In the genomic region with DNA sequence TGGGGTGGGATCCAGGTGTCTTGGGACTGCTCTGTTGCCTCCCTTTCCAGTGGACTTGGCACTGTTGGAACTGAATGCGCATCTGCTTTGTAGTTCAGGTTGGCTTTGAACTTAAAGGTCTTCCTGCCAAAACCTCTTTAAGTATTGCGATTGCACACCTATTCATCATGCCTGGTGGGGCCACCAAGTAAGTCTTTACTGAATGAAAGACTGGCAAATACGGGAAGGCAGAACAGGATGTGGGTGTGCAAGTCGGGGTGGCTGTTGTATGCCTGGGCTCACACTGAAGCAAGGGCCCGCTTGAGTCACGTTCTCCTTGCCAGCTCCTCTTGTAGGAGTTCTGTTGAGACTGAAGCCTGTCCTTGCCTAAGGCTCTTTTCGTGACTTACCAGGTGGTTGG, we compare ENCODE assay signal across 17 mouse cellular contexts. TPM values are rescaled to one million over a fixed set of nuclear protein-coding genes. Genes with fewer than 3 reads are reported as not detected.
DNase-seq lines count a peak whose midpoint lies in the region; ATAC-seq and TF ChIP-seq lines count a peak whose summit lies in the region.
"Had no signal": no experiment of that assay in that cellular context is flagged by ENCODE, and none has a peak within 500 bp of the region (broad histone marks: within the 10 kb centered on the region; RNA-seq: fewer than 3 reads in every experiment).

No protein-coding gene starts in this region.

- H3K79me2 ChIP-seq in heart, adult 2 months (replicated peaks; ENCODE audit: control insufficient read depth, insufficient read depth, low read length), result peaks cover 5% of the 10 kb centered on the region

- 77% methylated on average over 7 of the region's 7 CpGs for WGBS in heart, adult 2 months
- 84% methylated on average over 7 of the region's 7 CpGs for WGBS in heart, embryonic 12.5 days
- 72% methylated on average over 7 of the region's 7 CpGs for WGBS in stomach, postnatal 0 days
- WGBS in forebrain, embryonic 11.5 days, result 92% methylated on average over 7 of the region's 7 CpGs

- no peak for TF ChIP-seq EP300 in heart, adult 2 months (IDR thresholded peaks at IDR 0.05; ENCODE audit: insufficient read depth, low read depth, low read length)
- TF ChIP-seq EP300 in stomach, postnatal 0 days (optimal IDR thresholded peaks at IDR 0.05), result no peak

- intact Hi-C loops in heart, adult 2 months (cut with DNase I), result no loop called here
- intact Hi-C loops in heart, postnatal 14 days (cut with DNase I), result no loop called here

- no peak for DNase-seq in heart, adult 2 months
- DNase-seq in splenic B cell, adult 2 months (ENCODE audit: low read depth, low spot score), result peak; percentile 31
- no peak for DNase-seq in stomach, postnatal 0 days (ENCODE audit: low spot score)
- no peak for DNase-seq in heart, postnatal 14 days
- no peak for DNase-seq in forebrain, embryonic 11.5 days (ENCODE audit: low spot score)
- no peak for DNase-seq in cerebellum, postnatal 25 days
- DNase-seq: adrenal gland, postnatal 10 days; cerebellum, postnatal 36 days; heart, adult 18-20 months; heart, postnatal 36 days; kidney, postnatal 10 days; layer of hippocampus, adult 9-11 months; lung, embryonic 14.5 days had no signal

- no peak for TF ChIP-seq POLR2A in heart, adult 2 months (IDR thresholded peaks at IDR 0.05; ENCODE audit: insufficient read depth, low read depth, low read length)

- no peak overlapping the region for H3K9ac ChIP-seq in heart, adult 2 months (ENCODE audit: low read depth, low read length)
- no peak overlapping the region for H3K9ac ChIP-seq in heart, embryonic 12.5 days
- no peak overlapping the region for H3K9ac ChIP-seq in stomach, postnatal 0 days (ENCODE audit: low read length)
- no peak overlapping the region for H3K9ac ChIP-seq in forebrain, embryonic 11.5 days (ENCODE audit: low read length)
- H3K9ac ChIP-seq: embryonic facial prominence, embryonic 12.5 days; lung, embryonic 14.5 days had no signal

- no peak overlapping the region for H3K4me2 ChIP-seq in heart, embryonic 12.5 days
- H3K4me2 ChIP-seq in stomach, postnatal 0 days (replicated peaks; ENCODE audit: low read depth), result no peak overlapping the region
- H3K4me2 ChIP-seq in forebrain, embryonic 11.5 days (ENCODE audit: low read depth, low read length, severe bottlenecking), result no peak overlapping the region
- H3K4me2 ChIP-seq: embryonic facial prominence, embryonic 12.5 days; lung, embryonic 14.5 days had no signal

- no peak for TF ChIP-seq CTCF in heart, adult 2 months (IDR thresholded peaks at IDR 0.05)
- TF ChIP-seq CTCF in stomach, postnatal 0 days (IDR thresholded peaks at IDR 0.05; ENCODE audit: low read depth), result no peak

- H3K27ac ChIP-seq in heart, adult 2 months, result peak overlapping the region; percentile 86
- no peak overlapping the region for H3K27ac ChIP-seq in heart, embryonic 12.5 days (ENCODE audit: poor library complexity, severe bottlenecking)
- no peak overlapping the region for H3K27ac ChIP-seq in stomach, postnatal 0 days (replicated peaks)
- H3K27ac ChIP-seq in forebrain, embryonic 11.5 days (ENCODE audit: low read depth, low read length), result no peak overlapping the region
- H3K27ac ChIP-seq: embryonic facial prominence, embryonic 12.5 days had no signal

- peaks cover 13% of the 10 kb centered on the region for H3K36me3 ChIP-seq in heart, adult 2 months (ENCODE audit: control insufficient read depth, insufficient read depth, low read length)
- H3K36me3 ChIP-seq in heart, embryonic 12.5 days, result no peaks in the 10 kb centered on the region
- H3K36me3 ChIP-seq in splenic B cell, adult 2 months (ENCODE audit: control insufficient read depth, insufficient read depth, low read length, poor library complexity, severe bottlenecking), result no peaks in the 10 kb centered on the region
- no peaks in the 10 kb centered on the region for H3K36me3 ChIP-seq in stomach, postnatal 0 days (ENCODE audit: control insufficient read depth, insufficient read depth, low read length)
- no peaks in the 10 kb centered on the region for H3K36me3 ChIP-seq in forebrain, embryonic 11.5 days (ENCODE audit: control insufficient read depth, insufficient read depth, low read length)
- H3K36me3 ChIP-seq: embryonic facial prominence, embryonic 12.5 days had no signal

- no peaks in the 10 kb centered on the region for H3K9me3 ChIP-seq in heart, embryonic 12.5 days (replicated peaks)
- H3K9me3 ChIP-seq in stomach, postnatal 0 days (ENCODE audit: control insufficient read depth, low read length), result no peaks in the 10 kb centered on the region
- H3K9me3 ChIP-seq in forebrain, embryonic 11.5 days (ENCODE audit: control insufficient read depth, low read length), result no peaks in the 10 kb centered on the region
- H3K9me3 ChIP-seq: embryonic facial prominence, embryonic 12.5 days had no signal

- no peaks in the 10 kb centered on the region for H3K27me3 ChIP-seq in heart, adult 2 months (ENCODE audit: control insufficient read depth, insufficient read depth, low read length)
- peaks cover 4% of the 10 kb centered on the region; the same call in 1 of the 2 replicates for H3K27me3 ChIP-seq in heart, embryonic 12.5 days (replicated peaks)
- no peaks in the 10 kb centered on the region for H3K27me3 ChIP-seq in splenic B cell, adult 2 months (ENCODE audit: control insufficient read depth, insufficient read depth, low read length, poor library complexity, severe bottlenecking)
- H3K27me3 ChIP-seq in stomach, postnatal 0 days (ENCODE audit: control insufficient read depth, insufficient read depth, low read length), result no peaks in the 10 kb centered on the region
- no peaks in the 10 kb centered on the region for H3K27me3 ChIP-seq in forebrain, embryonic 11.5 days (ENCODE audit: control insufficient read depth, insufficient read depth, low read length)
- H3K27me3 ChIP-seq: embryonic facial prominence, embryonic 12.5 days had no signal

- H3K4me3 ChIP-seq in heart, adult 2 months, result no peak overlapping the region
- H3K4me3 ChIP-seq in heart, embryonic 12.5 days, result no peak overlapping the region
- H3K4me3 ChIP-seq in stomach, postnatal 0 days (ENCODE audit: low read depth, low read length), result no peak overlapping the region
- no peak overlapping the region for H3K4me3 ChIP-seq in forebrain, embryonic 11.5 days (ENCODE audit: low read depth, low read length)
- H3K4me3 ChIP-seq: embryonic facial prominence, embryonic 12.5 days had no signal

- ATAC-seq in heart, embryonic 12.5 days (ENCODE audit: insufficient number of reproducible peaks, low FRiP score), result no peak
- ATAC-seq in hematopoietic stem cell, adult 5-6 weeks (replicated peaks in 1 of 2; ENCODE audit: insufficient read depth in 1 of 2, low FRiP score in 2 of 2, low TSS enrichment in 1 of 2, low read depth in 1 of 2, poor library complexity in 2 of 2, severe bottlenecking in 2 of 2), result peak; percentile 49 to 67; a peak in 3 of 4 replicates
- no peak for ATAC-seq in stomach, postnatal 0 days (ENCODE audit: low FRiP score, low TSS enrichment)
- ATAC-seq in forebrain, embryonic 11.5 days (replicated peaks; ENCODE audit: low FRiP score), result no peak
- ATAC-seq: intestine, embryonic 16.5 days had no signal

- H3K4me1 ChIP-seq in heart, adult 2 months (ENCODE audit: control insufficient read depth, insufficient read depth, low read length), result peaks cover 25% of the 10 kb centered on the region
- H3K4me1 ChIP-seq in heart, embryonic 12.5 days (replicated peaks), result no peaks in the 10 kb centered on the region
- peaks cover 8% of the 10 kb centered on the region for H3K4me1 ChIP-seq in stomach, postnatal 0 days (replicated peaks; ENCODE audit: control insufficient read depth, insufficient read depth)
- no peaks in the 10 kb centered on the region for H3K4me1 ChIP-seq in forebrain, embryonic 11.5 days (replicated peaks; ENCODE audit: control insufficient read depth, insufficient read depth, low read length)
- H3K4me1 ChIP-seq: embryonic facial prominence, embryonic 12.5 days had no signal

RNA-seq across cellular contexts. Expression of gene Abcc1, which starts 18.5 kb away (rescaled TPM):
- total RNA-seq in heart, adult 2 months (2021), result 10 to 100 TPM; 14.4 to 21.4 TPM
- polyA plus RNA-seq in heart, adult 2 months (2012; rRNA removed), result 37.5 and 40.6 TPM in 2 replicates
- 3.1 and 3.4 TPM in 2 replicates for polyA plus RNA-seq in heart, embryonic 12.5 days (2016; fragmentation: Nextera tagmentation; extraction: Ambion mirVana)
- total RNA-seq in hematopoietic stem cell, adult 5-6 weeks (2017), result 56.7 and 59.1 TPM in 2 replicates
- 7.0 and 7.1 TPM in 2 replicates for polyA plus RNA-seq in stomach, postnatal 0 days (2015; fragmentation: Nextera tagmentation; extraction: Ambion mirVana)
- total RNA-seq in heart, postnatal 14 days (2021), result 10 to 100 TPM; 25.2 to 27.0 TPM
- 9.5 and 9.6 TPM in 2 replicates for polyA plus RNA-seq in forebrain, embryonic 11.5 days (2014; fragmentation: Nextera tagmentation; extraction: Ambion mirVana)

Comparison
In these comparisons a context has a peak if more than half of its experiments do, and no peak if none do; other contexts are left out.
1. ATAC-seq: peak in hematopoietic stem cell, adult 5-6 weeks (2 of 2); none in heart, embryonic 12.5 days (single experiment), stomach, postnatal 0 days (single experiment) and forebrain, embryonic 11.5 days (single experiment).